Mouse (Mus musculus) thymus, adult 2 months (tissue): ENCODE data around the gene Ube2t.
A peak's percentile ranks its signal among the peaks of the same experiment; 100 is the strongest.

ENCODE experiments used
- CTCF ChIP-seq: fragments of 200-500 bp; IDR thresholded peaks from 2 replicates; pipeline ENCODE4 v1.5.1; 2012; ENCODE audit warnings: mild to moderate bottlenecking, control low read depth, low read length, moderate library complexity, borderline replicate concordance; ENCODE audit not compliant: control insufficient read depth, poor library complexity, insufficient read depth; ENCODE audit errors: extremely low read depth
- POLR2A ChIP-seq: fragments of 200-500 bp; IDR thresholded peaks from 2 replicates; pipeline ENCODE4 v1.6.1; 2012; ENCODE audit warnings: mild to moderate bottlenecking, low read length, control low read depth, moderate library complexity; ENCODE audit not compliant: control insufficient read depth, poor library complexity, insufficient read depth; ENCODE audit errors: extremely low read depth

GRCm38 (mm10) chr1:134955637-134956176 is 6.7 kb upstream of the Ube2t start, which contains the start of gene Ppp1r12b:
- TF ChIP-seq CTCF = no peak
- TF ChIP-seq POLR2A = peak; percentile 86
